Comparison of ENCODE assay signal across 18 mouse cellular contexts in the genomic region with DNA sequence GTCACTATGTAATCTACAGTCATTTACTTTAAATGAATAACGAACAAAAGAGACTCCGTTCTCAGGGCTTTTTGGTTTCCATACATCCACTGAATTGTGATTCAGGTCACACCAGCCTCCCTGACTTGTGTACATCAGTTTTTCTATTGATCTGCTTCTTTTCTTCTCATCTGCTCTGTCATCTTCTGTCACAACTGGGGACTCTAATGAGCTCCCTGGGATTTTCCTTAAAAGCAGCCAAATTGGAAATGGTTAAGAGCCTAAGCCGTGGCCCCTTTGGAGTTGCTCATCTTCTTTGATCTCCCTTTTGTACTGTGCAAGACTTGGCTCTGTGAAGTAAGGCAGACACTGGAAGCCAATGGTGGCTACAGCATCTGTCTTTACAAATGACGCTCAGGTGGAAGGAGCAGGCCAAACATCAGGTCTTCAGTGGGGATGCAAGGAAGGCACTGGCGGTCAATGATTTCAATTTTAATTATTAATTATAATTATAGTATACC.
"Had no signal": no experiment of that assay in that cellular context is flagged by ENCODE, and none has a peak within 500 bp of the region (broad histone marks: within the 10 kb centered on the region; RNA-seq: fewer than 3 reads in every experiment).

No protein-coding gene starts in this region.

- H3K4me3 ChIP-seq: kidney, embryonic 15.5 days; left cerebral cortex, adult 2 months; liver, embryonic 13.5 days; myocyte; neural tube, embryonic 13.5 days; stomach, embryonic 15.5 days had no signal

- H3K4me2 ChIP-seq: kidney, embryonic 15.5 days; liver, embryonic 13.5 days; neural tube, embryonic 13.5 days; stomach, embryonic 15.5 days had no signal

- H3K4me1 ChIP-seq: kidney, embryonic 15.5 days; liver, embryonic 13.5 days had no signal

- H3K9me3 ChIP-seq: kidney, embryonic 15.5 days; liver, embryonic 13.5 days; neural tube, embryonic 13.5 days; stomach, embryonic 15.5 days had no signal

- H3K36me3 ChIP-seq: kidney, embryonic 15.5 days; liver, embryonic 13.5 days; neural tube, embryonic 13.5 days; stomach, embryonic 15.5 days had no signal

- DNase-seq: kidney, adult 11 months; kidney, adult 8-10 months; kidney, postnatal 10 days; kidney, postnatal 36 days; layer of hippocampus, postnatal 36 days; liver, embryonic 13.5 days; lung, adult 2 months; lung, postnatal 14 days; lung, postnatal 4 days; retina, postnatal 1 day; right cerebral cortex, postnatal 25 days; spleen, adult 18-20 months; thymus, postnatal 36 days had no signal

- H3K27ac ChIP-seq: kidney, embryonic 15.5 days; left cerebral cortex, adult 2 months; liver, embryonic 13.5 days; neural tube, embryonic 13.5 days; stomach, embryonic 15.5 days had no signal

- H3K27me3 ChIP-seq: liver, embryonic 13.5 days; stomach, embryonic 15.5 days had no signal

- H3K9ac ChIP-seq: kidney, embryonic 15.5 days; liver, embryonic 13.5 days; neural tube, embryonic 13.5 days; stomach, embryonic 15.5 days had no signal
